Mouse (Mus musculus) G1E (cell line): Measurements from ENCODE around the gene Lias.

Source experiments
- CTCF ChIP-seq: IDR thresholded peaks from 2 replicates; pipeline ENCODE4 v1.5.1; 2012; ENCODE audit warnings: low read depth, low read length, inconsistent platforms, mixed read lengths
- GATA1 ChIP-seq: IDR thresholded peaks from 2 replicates; pipeline ENCODE4 v1.6.1; 2012; ENCODE audit warnings: borderline replicate concordance, low read length, inconsistent platforms, mixed read lengths
- GATA2 ChIP-seq: IDR thresholded peaks from 2 replicates; pipeline ENCODE4 v1.6.1; 2012; ENCODE audit warnings: low read depth, low read length, inconsistent platforms, borderline replicate concordance
- POLR2AphosphoS5 ChIP-seq: IDR thresholded peaks from 2 replicates; pipeline ENCODE4 v1.6.1; 2012; ENCODE audit warnings: low read depth, low read length, inconsistent platforms; ENCODE audit not compliant: insufficient replicate concordance

GRCm38 (mm10) chr5:65407989-65408388, 16.7 kb downstream of the Lias start:
- TF ChIP-seq POLR2AphosphoS5, result no peak
- no peak for TF ChIP-seq CTCF
- no peak for TF ChIP-seq GATA1
- TF ChIP-seq GATA2, result no peak
